22 mouse cellular contexts compared by ENCODE assay signal in genomic region chr17:35958533-35959223, GRCm38 (mm10). TPM values are rescaled to one million over a fixed set of nuclear protein-coding genes. Genes with fewer than 3 reads are reported as not detected.
A peak's percentile ranks its signal among the peaks of the same experiment; 100 is the strongest.
DNase-seq lines count a peak whose midpoint lies in the region; ATAC-seq and TF ChIP-seq lines count a peak whose summit lies in the region.
"Had no signal": no experiment of that assay in that cellular context is flagged by ENCODE, and none has a peak within 500 bp of the region (broad histone marks: within the 10 kb centered on the region; RNA-seq: fewer than 3 reads in every experiment).

No protein-coding gene starts in this region.

- peaks cover 43% of the 10 kb centered on the region for H3K36me3 ChIP-seq in forebrain, embryonic 11.5 days (ENCODE audit: control insufficient read depth, insufficient read depth, low read length)
- peaks cover 82% of the 10 kb centered on the region for H3K36me3 ChIP-seq in forebrain, embryonic 12.5 days (replicated peaks)
- peaks cover 76 to 89% of the 10 kb centered on the region in 2 experiments for H3K36me3 ChIP-seq in CH12.LX (replicated peaks in 1 of 2; ENCODE audit: control insufficient read depth in 1 of 2, insufficient read depth in 1 of 2, low read length in 1 of 2)

- no peak for TF ChIP-seq RAD21 in CH12.LX (IDR thresholded peaks at IDR 0.05; ENCODE audit: low read depth, low read length)

- H3K9ac ChIP-seq in forebrain, embryonic 11.5 days (ENCODE audit: low read length) = no peak overlapping the region
- no peak overlapping the region for H3K9ac ChIP-seq in forebrain, embryonic 12.5 days
- no peak overlapping the region for H3K9ac ChIP-seq in CH12.LX (ENCODE audit: insufficient read depth, low read depth)
- H3K9ac ChIP-seq: embryonic facial prominence, embryonic 12.5 days; forebrain, embryonic 13.5 days; forebrain, embryonic 15.5 days; forebrain, postnatal 0 days had no signal

- dilution Hi-C loops in CH12.LX (cut with MboI; ENCODE audit: extremely low pct_ligation_motif_present, extremely low pct_unique_long_range_greater_than_20kb, low sequenced_read_pairs) = no loop called here

- TF ChIP-seq CTCF in CH12.LX (conservative IDR thresholded peaks at IDR 0.05 in 1 of 2, IDR thresholded peaks at IDR 0.05 in 1 of 2; ENCODE audit: low read depth in 2 of 2, low read length in 2 of 2) = no peak
- no peak for TF ChIP-seq CTCF in olfactory bulb, adult 2 months (IDR thresholded peaks at IDR 0.05; ENCODE audit: insufficient read depth, low read depth, low read length)

- no peaks in the 10 kb centered on the region for H3K27me3 ChIP-seq in forebrain, embryonic 11.5 days (ENCODE audit: control insufficient read depth, insufficient read depth, low read length)
- no peaks in the 10 kb centered on the region for H3K27me3 ChIP-seq in forebrain, embryonic 12.5 days
- H3K27me3 ChIP-seq in CH12.LX (replicated peaks) = no peaks in the 10 kb centered on the region
- H3K27me3 ChIP-seq: embryonic facial prominence, embryonic 12.5 days; forebrain, embryonic 13.5 days; forebrain, embryonic 15.5 days had no signal

- no peak overlapping the region for H3K4me3 ChIP-seq in forebrain, embryonic 11.5 days (ENCODE audit: low read depth, low read length)
- no peak overlapping the region for H3K4me3 ChIP-seq in forebrain, embryonic 12.5 days (replicated peaks)
- no peak overlapping the region for H3K4me3 ChIP-seq in CH12.LX (replicated peaks in 1 of 3; ENCODE audit: low read depth in 2 of 3, low read length in 2 of 3, poor library complexity in 1 of 3)
- H3K4me3 ChIP-seq in olfactory bulb, adult 2 months (ENCODE audit: insufficient read depth, low read depth, low read length) = no peak overlapping the region
- H3K4me3 ChIP-seq: embryonic facial prominence, embryonic 10.5 days; embryonic facial prominence, embryonic 12.5 days; forebrain, embryonic 13.5 days; forebrain, embryonic 15.5 days had no signal

- TF ChIP-seq POLR2A in CH12.LX (IDR thresholded peaks at IDR 0.05; ENCODE audit: low read depth, low read length) = 0 out of 2 replicates have a peak, but pooled peaks have one; percentile 9
- TF ChIP-seq POLR2A in olfactory bulb, adult 2 months (IDR thresholded peaks at IDR 0.05; ENCODE audit: insufficient read depth, low read depth, low read length) = no peak

- H3K4me1 ChIP-seq in forebrain, embryonic 11.5 days (replicated peaks; ENCODE audit: control insufficient read depth, insufficient read depth, low read length) = no peaks in the 10 kb centered on the region
- H3K4me1 ChIP-seq in forebrain, embryonic 12.5 days = no peaks in the 10 kb centered on the region
- no peaks in the 10 kb centered on the region for H3K4me1 ChIP-seq in CH12.LX (ENCODE audit: control insufficient read depth in 1 of 2, insufficient read depth in 2 of 2)
- peaks cover 35% of the 10 kb centered on the region for H3K4me1 ChIP-seq in olfactory bulb, adult 2 months (ENCODE audit: control insufficient read depth, insufficient read depth, low read length)
- H3K4me1 ChIP-seq: embryonic facial prominence, embryonic 10.5 days; embryonic facial prominence, embryonic 12.5 days; forebrain, embryonic 13.5 days; forebrain, embryonic 15.5 days had no signal

- 96% methylated on average over 15 of the region's 15 CpGs for WGBS in forebrain, embryonic 11.5 days
- WGBS in forebrain, embryonic 12.5 days = 96% methylated on average over 15 of the region's 15 CpGs
- WGBS in olfactory bulb, adult 2 months = 50% methylated on average over 15 of the region's 15 CpGs

- in situ Hi-C loops in CH12.LX (cut with MboI; ENCODE audit: low pct_ligation_motif_present, low pct_unique_long_range_greater_than_20kb, low sequenced_read_pairs) = no loop called here

- no peaks in the 10 kb centered on the region for H3K79me2 ChIP-seq in CH12.LX (replicated peaks; ENCODE audit: control insufficient read depth, extremely low read depth, insufficient read depth, poor library complexity, severe bottlenecking)

- no peak overlapping the region for H3K4me2 ChIP-seq in forebrain, embryonic 11.5 days (ENCODE audit: low read depth, low read length, severe bottlenecking)
- H3K4me2 ChIP-seq in forebrain, embryonic 12.5 days = no peak overlapping the region
- H3K4me2 ChIP-seq in CH12.LX (ENCODE audit: insufficient read depth, low read depth, poor library complexity, severe bottlenecking) = no peak overlapping the region
- H3K4me2 ChIP-seq: embryonic facial prominence, embryonic 12.5 days; forebrain, embryonic 13.5 days; forebrain, embryonic 15.5 days had no signal

- peak; percentile 11 for DNase-seq in forebrain, embryonic 11.5 days (ENCODE audit: low spot score)
- DNase-seq in heart, adult 11 months = peak; percentile 84
- no peak for DNase-seq in heart, adult 8-10 months (ENCODE audit: low spot score)
- DNase-seq in CH12.LX (ENCODE audit: extremely low read depth) = no peak
- no peak for DNase-seq in urinary bladder, adult 2 months (ENCODE audit: low spot score)
- DNase-seq: adrenal gland, adult 2 months; adrenal gland, postnatal 10 days; adrenal gland, postnatal 25 days; B cell, adult 2 months; cerebellum, adult 11-12 months; cerebellum, adult 2 months; cerebellum, adult 9-10 months; cerebellum, postnatal 10 days; cerebellum, postnatal 25 days; forebrain, postnatal 0 days had no signal

- H3K9me3 ChIP-seq in forebrain, embryonic 11.5 days (ENCODE audit: control insufficient read depth, low read length) = no peaks in the 10 kb centered on the region
- no peaks in the 10 kb centered on the region for H3K9me3 ChIP-seq in forebrain, embryonic 12.5 days
- no peaks in the 10 kb centered on the region for H3K9me3 ChIP-seq in CH12.LX (replicated peaks; ENCODE audit: low read length)
- H3K9me3 ChIP-seq: embryonic facial prominence, embryonic 10.5 days; embryonic facial prominence, embryonic 12.5 days; forebrain, embryonic 13.5 days; forebrain, embryonic 15.5 days had no signal

- H3K27ac ChIP-seq in forebrain, embryonic 11.5 days (ENCODE audit: low read depth, low read length) = no peak overlapping the region
- no peak overlapping the region for H3K27ac ChIP-seq in forebrain, embryonic 12.5 days
- H3K27ac ChIP-seq in CH12.LX (ENCODE audit: insufficient read depth, low read depth) = no peak overlapping the region
- peak overlapping the region; percentile 81 for H3K27ac ChIP-seq in olfactory bulb, adult 2 months (ENCODE audit: insufficient read depth, low read depth, low read length)
- H3K27ac ChIP-seq: embryonic facial prominence, embryonic 10.5 days; embryonic facial prominence, embryonic 12.5 days; forebrain, embryonic 13.5 days; forebrain, embryonic 15.5 days had no signal

- ATAC-seq in forebrain, embryonic 11.5 days (replicated peaks; ENCODE audit: low FRiP score) = no peak
- no peak for ATAC-seq in forebrain, embryonic 12.5 days (ENCODE audit: low FRiP score)
- ATAC-seq: CD4-positive, CD25-positive, alpha-beta regulatory T cell, adult 4 months; forebrain, embryonic 13.5 days; forebrain, embryonic 15.5 days; forebrain, postnatal 0 days had no signal

- TF ChIP-seq EP300 in CH12.LX (IDR thresholded peaks at IDR 0.05; ENCODE audit: low read length) = no peak

RNA-seq across cellular contexts. Expression of gene Abcf1, which starts 10.9 kb away (rescaled TPM):
- polyA plus RNA-seq in forebrain, embryonic 11.5 days (2014; fragmentation: Nextera tagmentation; extraction: Ambion mirVana) = 108 and 122 TPM in 2 replicates
- polyA plus RNA-seq in forebrain, embryonic 12.5 days (2016; fragmentation: Nextera tagmentation; extraction: Ambion mirVana) = 117 and 118 TPM in 2 replicates
- 10 to 100 TPM; 70.8 to 76.2 (median 72.2) TPM for total RNA-seq in heart, adult 8-10 months (2022)
- total RNA-seq in CH12.LX (2012; rRNA removed) (110 and 136 TPM in 2 replicates), CH12.LX (2014; rRNA removed) (52.8 and 52.9 TPM in 2 replicates)
- polyA plus RNA-seq in CH12.LX (2012; ENCODE audit: insufficient read length, low read depth) = 290 and 352 TPM in 2 replicates
- not detected in 2 replicates for polyA plus RNA-seq in olfactory bulb, adult 2 months (2012; ENCODE audit: insufficient read depth, insufficient read length, low replicate concordance, missing spikeins)
- 58.4 and 74.6 TPM in 2 replicates for polyA plus RNA-seq in urinary bladder, adult 2 months (2012; rRNA removed)

RNA-seq across cellular contexts. Expression of gene Gnl1, which starts 21.0 kb away (rescaled TPM):
- 46.0 and 48.4 TPM in 2 replicates for polyA plus RNA-seq in forebrain, embryonic 11.5 days (2014; fragmentation: Nextera tagmentation; extraction: Ambion mirVana)
- 57.9 and 58.4 TPM in 2 replicates for polyA plus RNA-seq in forebrain, embryonic 12.5 days (2016; fragmentation: Nextera tagmentation; extraction: Ambion mirVana)
- 10 to 100 TPM; 32.1 to 41.0 (median 35.1) TPM for total RNA-seq in heart, adult 8-10 months (2022)
- total RNA-seq in CH12.LX (2012; rRNA removed) = 24.3 and 29.0 TPM in 2 replicates
- 15.9 and 18.7 TPM in 2 replicates for total RNA-seq in CH12.LX (2014; rRNA removed)
- polyA plus RNA-seq in CH12.LX (2012; ENCODE audit: insufficient read length, low read depth) = 33.4 and 41.1 TPM in 2 replicates
- not detected in 2 replicates for polyA plus RNA-seq in olfactory bulb, adult 2 months (2012; ENCODE audit: insufficient read depth, insufficient read length, low replicate concordance, missing spikeins)
- polyA plus RNA-seq in urinary bladder, adult 2 months (2012; rRNA removed) = 28.5 and 39.5 TPM in 2 replicates

RNA-seq across cellular contexts. Expression of gene Prr3, which starts 21.4 kb away (rescaled TPM):
- 50.8 and 54.4 TPM in 2 replicates for polyA plus RNA-seq in forebrain, embryonic 11.5 days (2014; fragmentation: Nextera tagmentation; extraction: Ambion mirVana)
- polyA plus RNA-seq in forebrain, embryonic 12.5 days (2016; fragmentation: Nextera tagmentation; extraction: Ambion mirVana) = 52.1 and 56.8 TPM in 2 replicates
- total RNA-seq in heart, adult 8-10 months (2022) = 1 to 10 TPM; 2.0 to 4.0 (median 2.9) TPM
- total RNA-seq in CH12.LX (2012; rRNA removed) = 5.5 and 8.3 TPM in 2 replicates
- 2.3 and 4.0 TPM in 2 replicates for total RNA-seq in CH12.LX (2014; rRNA removed)
- 30.6 and 32.0 TPM in 2 replicates for polyA plus RNA-seq in CH12.LX (2012; ENCODE audit: insufficient read length, low read depth)
- not detected in 2 replicates for polyA plus RNA-seq in olfactory bulb, adult 2 months (2012; ENCODE audit: insufficient read depth, insufficient read length, low replicate concordance, missing spikeins)
- 22.2 and 23.7 TPM in 2 replicates for polyA plus RNA-seq in urinary bladder, adult 2 months (2012; rRNA removed)

RNA-seq across cellular contexts. Expression of gene Ppp1r10, which starts 42.4 kb away (rescaled TPM):
- polyA plus RNA-seq in forebrain, embryonic 11.5 days (2014; fragmentation: Nextera tagmentation; extraction: Ambion mirVana) = 52.6 and 59.3 TPM in 2 replicates
- polyA plus RNA-seq in forebrain, embryonic 12.5 days (2016; fragmentation: Nextera tagmentation; extraction: Ambion mirVana) = 65.4 and 70.4 TPM in 2 replicates
- total RNA-seq in heart, adult 8-10 months (2022) = 10 to 100 TPM; 22.7 to 42.3 (median 25.8) TPM
- total RNA-seq in CH12.LX (2012; rRNA removed) (31.6 TPM in 2 replicates), CH12.LX (2014; rRNA removed) (10.7 and 14.5 TPM in 2 replicates)
- polyA plus RNA-seq in CH12.LX (2012; ENCODE audit: insufficient read length, low read depth) = 69.9 and 70.3 TPM in 2 replicates
- not detected in 2 replicates for polyA plus RNA-seq in olfactory bulb, adult 2 months (2012; ENCODE audit: insufficient read depth, insufficient read length, low replicate concordance, missing spikeins)
- 25.8 and 26.0 TPM in 2 replicates for polyA plus RNA-seq in urinary bladder, adult 2 months (2012; rRNA removed)

RNA-seq across cellular contexts. Expression of gene Mrps18b, which starts 42.5 kb away (rescaled TPM):
- polyA plus RNA-seq in forebrain, embryonic 11.5 days (2014; fragmentation: Nextera tagmentation; extraction: Ambion mirVana) = 66.1 and 66.8 TPM in 2 replicates
- 56.2 and 56.6 TPM in 2 replicates for polyA plus RNA-seq in forebrain, embryonic 12.5 days (2016; fragmentation: Nextera tagmentation; extraction: Ambion mirVana)
- total RNA-seq in heart, adult 8-10 months (2022) = 10 to 100 TPM; 56.1 to 73.8 (median 57.0) TPM
- total RNA-seq in CH12.LX (2012; rRNA removed) = 108 and 135 TPM in 2 replicates
- total RNA-seq in CH12.LX (2014; rRNA removed) = 135 and 148 TPM in 2 replicates
- 172 and 180 TPM in 2 replicates for polyA plus RNA-seq in CH12.LX (2012; ENCODE audit: insufficient read length, low read depth)
- not detected in 2 replicates for polyA plus RNA-seq in olfactory bulb, adult 2 months (2012; ENCODE audit: insufficient read depth, insufficient read length, low replicate concordance, missing spikeins)
- 77.9 and 90.8 TPM in 2 replicates for polyA plus RNA-seq in urinary bladder, adult 2 months (2012; rRNA removed)

Comparison
In these comparisons a context has a peak if more than half of its experiments do, and no peak if none do; other contexts are left out.
1. DNase-seq: peak in forebrain, embryonic 11.5 days (single experiment) and heart, adult 11 months (single experiment); none in heart, adult 8-10 months (single experiment), CH12.LX (single experiment) and urinary bladder, adult 2 months (single experiment).
2. RNA of gene Abcf1, which starts 10.9 kb away (polyA plus RNA-seq): 290 to 352 TPM in CH12.LX, 108 to 122 TPM in forebrain, embryonic 11.5 days, 117 to 118 TPM in forebrain, embryonic 12.5 days and 58.4 to 74.6 TPM in urinary bladder, adult 2 months; not detected in olfactory bulb, adult 2 months; every median in the first group is over 10 times any median in the second.